Mouse (Mus musculus) hematopoietic multipotent progenitor cell, adult 10-12 weeks (in vitro differentiated cells): ENCODE measurements around the gene Gm20835. TPM values are rescaled to one million over a fixed set of nuclear protein-coding genes. Genes with fewer than 3 reads are reported as not detected.

Source experiments
- polyA plus RNA-seq: library from polyadenylated mRNA; stranded (reverse); fragments of >175 nt; gene quantifications from 2 replicates; pipeline ENCODE4 v1.2.3, GENCODE M21; 2012; ENCODE audit warnings: low replicate concordance

Gene Gm20835
- polyA plus RNA-seq = not detected in 2 replicates

DNA sequence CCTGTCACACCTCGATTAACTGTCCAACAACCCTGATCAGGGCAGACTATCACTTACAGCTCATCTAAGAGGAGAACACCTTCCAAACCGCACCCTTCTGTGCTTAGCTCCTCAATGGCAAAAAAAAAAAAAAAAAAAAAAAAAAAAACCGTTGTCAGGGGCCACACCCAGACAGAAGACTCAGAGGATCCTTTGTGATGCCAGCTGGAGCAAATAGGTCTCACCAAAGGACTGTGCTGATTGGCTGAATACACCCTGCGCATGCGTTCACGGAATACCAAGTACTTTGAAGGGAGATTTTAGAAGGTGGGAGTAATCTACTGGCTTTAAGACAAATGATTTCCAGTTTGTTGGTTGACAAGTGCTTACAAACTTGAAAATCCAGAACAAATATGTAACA is at the start of gene Gm20835:
Gene Gm20835, minus strand, starts transcription at position 101 of the 400 bp plus-strand sequence.

